Mouse (Mus musculus): ENCODE results near the gene Akt3.

GRCm38 (mm10) chr1:177081957-177082645 is 175.9 kb downstream of the Akt3 start:
- TF ChIP-seq CTCF (IDR thresholded peaks at IDR 0.05) (no peak), EP300 (IDR thresholded peaks at IDR 0.05) (no peak)
